8 mouse cellular contexts compared by ENCODE assay signal in the genomic region with DNA sequence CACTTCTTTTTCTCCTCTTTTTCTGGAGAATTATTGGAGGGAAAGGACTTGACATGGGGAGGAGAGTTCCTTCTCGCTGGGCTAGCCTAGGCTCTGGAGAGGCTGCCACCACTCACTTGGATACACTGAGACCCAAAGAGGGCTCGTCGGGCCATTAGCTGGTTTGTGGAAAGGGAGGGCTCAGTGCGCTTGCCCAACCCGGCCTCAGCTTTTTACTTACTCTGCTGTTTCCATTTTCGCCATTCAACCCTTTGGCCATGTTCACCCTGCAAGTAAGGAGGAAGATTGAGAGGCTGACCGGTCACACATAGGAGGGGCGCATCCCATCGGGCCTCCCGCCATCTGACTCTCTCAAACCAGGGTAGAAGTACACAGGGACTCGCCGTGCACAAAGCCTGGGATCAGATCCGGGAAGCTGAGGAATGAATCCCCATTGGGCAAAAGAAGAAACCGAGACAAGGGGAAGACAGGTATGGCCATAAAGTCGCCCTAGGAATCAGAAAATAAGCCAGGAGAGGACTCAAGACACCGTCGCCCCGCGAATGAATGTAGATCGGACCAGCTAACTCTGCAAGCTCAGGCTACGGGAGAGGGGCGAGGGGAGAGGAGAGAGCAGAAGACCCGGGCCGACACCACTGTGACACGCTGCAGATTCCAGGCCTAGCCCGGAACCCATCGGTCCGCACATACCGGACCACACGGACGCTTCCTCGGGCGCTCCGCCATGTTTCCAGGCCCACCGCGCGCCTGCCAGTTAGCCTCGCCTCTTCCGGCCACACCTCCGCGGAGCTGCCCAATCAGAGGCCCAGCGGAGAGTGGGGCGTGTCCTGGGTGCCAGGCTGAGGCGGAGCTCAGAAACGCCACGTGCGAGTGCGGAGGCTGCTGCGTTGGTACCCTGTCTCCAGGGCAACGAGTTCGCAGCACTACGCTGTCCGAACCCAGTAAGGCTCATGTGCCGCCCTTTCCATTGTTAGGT. TPM values are rescaled to one million over a fixed set of nuclear protein-coding genes. Genes with fewer than 3 reads are reported as not detected.
A peak's percentile ranks its signal among the peaks of the same experiment; 100 is the strongest.
DNase-seq lines count a peak whose midpoint lies in the region; ATAC-seq and TF ChIP-seq lines count a peak whose summit lies in the region.

A gene (minus strand): TSS at position 760 of the 976 bp plus-strand sequence.

- TF ChIP-seq CTCF in E14TG2a.4 (conservative IDR thresholded peaks at IDR 0.05; ENCODE audit: low read length) = no peak
- TF ChIP-seq CTCF in heart, postnatal 0 days (IDR thresholded peaks at IDR 0.05; ENCODE audit: low read depth) = no peak
- TF ChIP-seq CTCF in testis, adult 2 months (IDR thresholded peaks at IDR 0.05; ENCODE audit: control insufficient read depth, insufficient read depth, insufficient replicate concordance, low read depth, low read length) = no peak

- WGBS in forebrain, embryonic 12.5 days = 3% methylated on average over 54 of the region's 54 CpGs
- WGBS in heart, postnatal 0 days = 2% methylated on average over 52 of the region's 54 CpGs
- WGBS in liver, embryonic 16.5 days (ENCODE audit: insufficient replicate concordance) = 1% methylated on average over 54 of the region's 54 CpGs
- whole genome bisulfite sequencing in neural tube, embryonic 13.5 days = 3% methylated on average over 54 of the region's 54 CpGs

- peak within 1 kb of the TSS; percentile 66 for H3K9ac ChIP-seq in forebrain, embryonic 12.5 days
- peak within 1 kb of the TSS; percentile 76 for H3K9ac ChIP-seq in heart, postnatal 0 days (replicated peaks; ENCODE audit: low read depth, low read length)
- H3K9ac ChIP-seq in liver, embryonic 16.5 days (ENCODE audit: low read depth, low read length) = peak within 1 kb of the TSS; percentile 71
- peak within 1 kb of the TSS; percentile 87 for H3K9ac ChIP-seq in neural tube, embryonic 13.5 days

- ATAC-seq in forebrain, embryonic 12.5 days (ENCODE audit: low FRiP score) = peak; percentile 99
- ATAC-seq in heart, postnatal 0 days (ENCODE audit: insufficient read depth, low read depth) = peak; percentile 99
- peak; percentile 97 for ATAC-seq in liver, embryonic 16.5 days (ENCODE audit: low read depth)
- peak; percentile 99 for ATAC-seq in neural tube, embryonic 13.5 days (ENCODE audit: low read depth)

- peaks cover 45% of the 10 kb centered on the region for H3K36me3 ChIP-seq in E14TG2a.4 (ENCODE audit: insufficient read depth, low read length)
- peaks cover 43% of the 10 kb centered on the region for H3K36me3 ChIP-seq in forebrain, embryonic 12.5 days (replicated peaks)
- H3K36me3 ChIP-seq in heart, postnatal 0 days (replicated peaks; ENCODE audit: control insufficient read depth, insufficient read depth, low read length) = peaks cover 40% of the 10 kb centered on the region
- peaks cover 25% of the 10 kb centered on the region for H3K36me3 ChIP-seq in liver, embryonic 16.5 days (ENCODE audit: control insufficient read depth, insufficient read depth)
- peaks cover 41% of the 10 kb centered on the region for H3K36me3 ChIP-seq in neural tube, embryonic 13.5 days
- peaks cover 2% of the 10 kb centered on the region for H3K36me3 ChIP-seq in testis, adult 2 months (ENCODE audit: control insufficient read depth, insufficient read depth, low read length)

- no peaks in the 10 kb centered on the region for H3K9me3 ChIP-seq in E14TG2a.4 (ENCODE audit: low read length)
- no peaks in the 10 kb centered on the region for H3K9me3 ChIP-seq in forebrain, embryonic 12.5 days
- H3K9me3 ChIP-seq in heart, postnatal 0 days (replicated peaks; ENCODE audit: control insufficient read depth, low read length) = no peaks in the 10 kb centered on the region
- peaks cover 4% of the 10 kb centered on the region; the same call in 1 of the 2 replicates for H3K9me3 ChIP-seq in liver, embryonic 16.5 days (replicated peaks; ENCODE audit: control insufficient read depth, low read length)
- no peaks in the 10 kb centered on the region for H3K9me3 ChIP-seq in neural tube, embryonic 13.5 days

- H3K27ac ChIP-seq in forebrain, embryonic 12.5 days = no peak within 1 kb of the TSS
- peak within 1 kb of the TSS; percentile 58; the same call in 1 of the 2 replicates for H3K27ac ChIP-seq in heart, postnatal 0 days (ENCODE audit: low read depth)
- 0 out of 2 replicates have a peak within 1 kb of the TSS, but pooled peaks have one; percentile 25 for H3K27ac ChIP-seq in liver, embryonic 16.5 days (ENCODE audit: low read length)
- H3K27ac ChIP-seq in neural tube, embryonic 13.5 days (replicated peaks) = 0 out of 2 replicates have a peak within 1 kb of the TSS, but pooled peaks have one; percentile 23
- H3K27ac ChIP-seq in testis, adult 2 months (ENCODE audit: control insufficient read depth, insufficient read depth, low read depth, low read length) = peak within 1 kb of the TSS; percentile 93

- H3K4me3 ChIP-seq in E14TG2a.4 (replicated peaks; ENCODE audit: low read length) = peak within 1 kb of the TSS; percentile 96
- peak within 1 kb of the TSS; percentile 75 for H3K4me3 ChIP-seq in forebrain, embryonic 12.5 days (replicated peaks)
- peak within 1 kb of the TSS; percentile 70 for H3K4me3 ChIP-seq in heart, postnatal 0 days (ENCODE audit: low read depth, low read length)
- H3K4me3 ChIP-seq in liver, embryonic 16.5 days (ENCODE audit: low read depth, low read length) = peak within 1 kb of the TSS; percentile 79
- peak within 1 kb of the TSS; percentile 76 for H3K4me3 ChIP-seq in neural tube, embryonic 13.5 days
- H3K4me3 ChIP-seq in testis, adult 2 months (ENCODE audit: control insufficient read depth, low read depth, low read length) = peak within 1 kb of the TSS; percentile 100

- H3K4me1 ChIP-seq in E14TG2a.4 (replicated peaks; ENCODE audit: low read depth, low read length) = peaks cover 39% of the 10 kb centered on the region
- H3K4me1 ChIP-seq in forebrain, embryonic 12.5 days = peaks cover 12% of the 10 kb centered on the region
- H3K4me1 ChIP-seq in heart, postnatal 0 days (ENCODE audit: control insufficient read depth, insufficient read depth) = peaks cover 8% of the 10 kb centered on the region
- peaks cover 16% of the 10 kb centered on the region for H3K4me1 ChIP-seq in liver, embryonic 16.5 days (ENCODE audit: control insufficient read depth, low read depth, low read length)
- H3K4me1 ChIP-seq in neural tube, embryonic 13.5 days (replicated peaks) = peaks cover 14% of the 10 kb centered on the region
- H3K4me1 ChIP-seq in testis, adult 2 months (ENCODE audit: control insufficient read depth, insufficient read depth, low read length) = peaks cover 11% of the 10 kb centered on the region

- peak within 1 kb of the TSS; percentile 86 for H3K4me2 ChIP-seq in forebrain, embryonic 12.5 days
- H3K4me2 ChIP-seq in heart, postnatal 0 days (ENCODE audit: low read depth, low read length) = peak within 1 kb of the TSS; percentile 87
- H3K4me2 ChIP-seq in liver, embryonic 16.5 days (ENCODE audit: low read depth, low read length) = peak within 1 kb of the TSS; percentile 86
- H3K4me2 ChIP-seq in neural tube, embryonic 13.5 days = peak within 1 kb of the TSS; percentile 94

- no peaks in the 10 kb centered on the region for H3K27me3 ChIP-seq in E14TG2a.4 (ENCODE audit: insufficient read depth, low read length)
- H3K27me3 ChIP-seq in forebrain, embryonic 12.5 days = 0 out of 2 replicates have a peak, but pooled peaks cover 2% of the 10 kb centered on the region
- H3K27me3 ChIP-seq in heart, postnatal 0 days (ENCODE audit: control insufficient read depth, insufficient read depth, low read length) = no peaks in the 10 kb centered on the region
- no peaks in the 10 kb centered on the region for H3K27me3 ChIP-seq in liver, embryonic 16.5 days (ENCODE audit: control insufficient read depth, insufficient read depth, low read depth, low read length)
- no peaks in the 10 kb centered on the region for H3K27me3 ChIP-seq in neural tube, embryonic 13.5 days
- H3K27me3 ChIP-seq in testis, adult 2 months (ENCODE audit: control insufficient read depth, insufficient read depth, low read length) = no peaks in the 10 kb centered on the region

- no peak for TF ChIP-seq EP300 in heart, postnatal 0 days (IDR thresholded peaks at IDR 0.05; ENCODE audit: low read depth)

- peak; percentile 87; the same call in 1 of the 2 replicates for TF ChIP-seq POLR2A in testis, adult 2 months (IDR thresholded peaks at IDR 0.05; ENCODE audit: control insufficient read depth, low read depth, low read length)

- DNase-seq in c-Kit-positive CD71-positive TER-119-positive erythroid progenitor cells, embryonic 14.5 days (ENCODE audit: low spot score) = peak; percentile 93
- DNase-seq in heart, postnatal 0 days (ENCODE audit: low spot score) = peak; percentile 94
- peak; percentile 97 to 98 for DNase-seq in kidney, postnatal 4 days

RNA-seq across cellular contexts. Expression of the gene that starts here (rescaled TPM):
- 67.0 and 69.2 TPM in 2 replicates for polyA plus RNA-seq in forebrain, embryonic 12.5 days (2016; fragmentation: Nextera tagmentation; extraction: Ambion mirVana)
- 16.3 and 20.5 TPM in 2 replicates for total RNA-seq in heart, postnatal 0 days (2014; rRNA removed; ENCODE audit: low replicate concordance)
- 13.6 and 15.2 TPM in 2 replicates for polyA plus RNA-seq in heart, postnatal 0 days (2015; fragmentation: Nextera tagmentation; extraction: Ambion mirVana)
- polyA plus RNA-seq in liver, embryonic 16.5 days (2015; fragmentation: Nextera tagmentation; extraction: Ambion mirVana) = 22.5 and 22.8 TPM in 2 replicates
- 59.0 and 61.0 TPM in 2 replicates for polyA plus RNA-seq in neural tube, embryonic 13.5 days (2015; fragmentation: Nextera tagmentation; extraction: Ambion mirVana)
- polyA plus RNA-seq in testis, adult 2 months (2012; rRNA removed) = 149 and 160 TPM in 2 replicates
